Mouse (Mus musculus) urinary bladder, postnatal 25 days (tissue): ENCODE results near the gene Speer4c.
"Not testable (repeated sequence)": the region's sequence is repeated elsewhere in the genome, so short reads cannot be mapped to it uniquely, and the experiment has no call there.

ENCODE experiments used
- DNase-seq: peaks from one replicate; pipeline ENCODE4 v3.0.0; 2022; ENCODE audit warnings: low spot score

Gene Speer4c

GRCm38 (mm10) chr5:15714171-15714570 is at the start of gene Speer4c:
Gene Speer4c (minus strand): TSS chr5:15714271.
- DNase-seq, result not testable (repeated sequence)

- DNase-seq, result no peak
These were observed 33.6 kb upstream of the Speer4c start for GRCm38 (mm10) chr5:15747478-15748255.

- DNase-seq, result no peak
These were observed 20.2 kb upstream of the Speer4c start for GRCm38 (mm10) chr5:15734097-15734867.

GRCm38 (mm10) chr5:15702891-15703290 is 11.2 kb downstream of the Speer4c start:
- not testable (repeated sequence) for DNase-seq

GRCm38 (mm10) chr5:15697719-15698118 is 16.4 kb downstream of the Speer4c start:
- not testable (repeated sequence) for DNase-seq

- not testable (repeated sequence) for DNase-seq
These were observed 22.2 kb downstream of the Speer4c start for GRCm38 (mm10) chr5:15691849-15692248.

- not testable (repeated sequence) for DNase-seq
These were observed 23.2 kb downstream of the Speer4c start for GRCm38 (mm10) chr5:15690822-15691221.

- not testable (repeated sequence) for DNase-seq
These were observed 24.3 kb downstream of the Speer4c start for GRCm38 (mm10) chr5:15689659-15690213.

- not testable (repeated sequence) for DNase-seq
These were observed 25.0 kb downstream of the Speer4c start for GRCm38 (mm10) chr5:15688874-15689658.

GRCm38 (mm10) chr5:15681301-15682035 is 32.6 kb downstream of the Speer4c start:
- DNase-seq, result not testable (repeated sequence)

GRCm38 (mm10) chr5:15679980-15680949 is 33.8 kb downstream of the Speer4c start:
- not testable (repeated sequence) for DNase-seq

GRCm38 (mm10) chr5:15678907-15679306 is 35.2 kb downstream of the Speer4c start:
- DNase-seq, result not testable (repeated sequence)

GRCm38 (mm10) chr5:15677750-15678149 is 36.3 kb downstream of the Speer4c start:
- not testable (repeated sequence) for DNase-seq

- DNase-seq, result not testable (repeated sequence)
These were observed 39.4 kb downstream of the Speer4c start for GRCm38 (mm10) chr5:15674429-15675244.

- DNase-seq, result not testable (repeated sequence)
These were observed 40.1 kb downstream of the Speer4c start for GRCm38 (mm10) chr5:15673989-15674388.

- not testable (repeated sequence) for DNase-seq
These were observed 43.3 kb downstream of the Speer4c start for GRCm38 (mm10) chr5:15670789-15671188.

- not testable (repeated sequence) for DNase-seq
These were observed 50.2 kb downstream of the Speer4c start for GRCm38 (mm10) chr5:15663847-15664246.
